Mouse (Mus musculus) kidney, postnatal 0 days (tissue): ENCODE data around the gene G530012D18Rik. TPM values are rescaled to one million over a fixed set of nuclear protein-coding genes. Genes with fewer than 3 reads are reported as not detected.
"Not testable (repeated sequence)": the region's sequence is repeated elsewhere in the genome, so short reads cannot be mapped to it uniquely, and the experiment has no call there.

ENCODE experiments used
- ATAC-seq: fragments of 200-750 bp; cut with Nextera tagmentation; replicated peaks from 2 replicates; pipeline ENCODE4 v1.8.0; 2017; ENCODE audit warnings: low read depth, moderate number of reproducible peaks, moderate TSS enrichment, moderate library complexity; ENCODE audit not compliant: low FRiP score
- DNase-seq: peaks from one replicate; pipeline ENCODE4 v3.0.0-alpha.2; 2016; ENCODE audit warnings: low spot score
- H3K27ac ChIP-seq: fragments of 300-500 bp; sonication (generic); 2 replicates; pipeline ENCODE4 v1.5.1; 2014; ENCODE audit warnings: mild to moderate bottlenecking
- H3K27me3 ChIP-seq: fragments of 300-500 bp; sonication (generic); 2 replicates; pipeline ENCODE4 v1.6.1; 2014; ENCODE audit warnings: low read length, mixed read lengths; ENCODE audit not compliant: insufficient read depth
- H3K36me3 ChIP-seq: fragments of 300-500 bp; sonication (generic); 2 replicates; pipeline ENCODE4 v1.6.1; 2014; ENCODE audit warnings: low read length, mixed read lengths; ENCODE audit not compliant: insufficient read depth
- H3K4me1 ChIP-seq: fragments of 300-500 bp; sonication (generic); replicated peaks from 2 replicates; pipeline ENCODE4 v1.6.1; 2014; ENCODE audit warnings: antibody characterized with exemption, low read length, mixed read lengths; ENCODE audit not compliant: insufficient read depth
- H3K4me2 ChIP-seq: fragments of 300-500 bp; sonication (generic); 2 replicates; pipeline ENCODE4 v1.6.1; 2014; ENCODE audit warnings: mild to moderate bottlenecking, low read length, moderate library complexity, mixed read lengths
- H3K4me3 ChIP-seq: fragments of 300-500 bp; sonication (generic); replicated peaks from 2 replicates; pipeline ENCODE4 v1.5.1; 2014; ENCODE audit warnings: low read depth, low read length
- H3K9ac ChIP-seq: fragments of 300-500 bp; sonication (generic); 2 replicates; pipeline ENCODE4 v1.6.1; 2014; ENCODE audit warnings: low read depth, low read length
- H3K9me3 ChIP-seq: fragments of 300-500 bp; sonication (generic); replicated peaks from 2 replicates; pipeline ENCODE4 v1.6.1; 2016; ENCODE audit warnings: low read length, inconsistent platforms, mixed read lengths
- WGBS: fragments of 180-500 bp; shearing (Covaris S2); extraction: QIAGEN DNeasy Blood & Tissue Kit; methylation state at CpG from one replicate; pipeline ENCODE4 v1.1.7; 2014; 5-methylcytosine and 5-hydroxymethylcytosine counted together
- polyA plus RNA-seq: library from polyadenylated mRNA; unstranded; fragments of >200 nt; fragmentation: Nextera tagmentation; extraction: Ambion mirVana; gene quantifications from 2 replicates; pipeline ENCODE4 v1.2.1, GENCODE M21; 2015

The G530012D18Rik gene
- polyA plus RNA-seq, result not detected in 2 replicates

GRCm38 (mm10) chr1:85575376-85575775 is at the start of gene G530012D18Rik:
Gene G530012D18Rik, plus strand, starts transcription at chr1:85575676.
- not testable (repeated sequence) for DNase-seq, H3K4me3 ChIP-seq, ATAC-seq, H3K4me2 ChIP-seq, H3K27me3 ChIP-seq, H3K27ac ChIP-seq, H3K4me1 ChIP-seq, H3K9ac ChIP-seq, H3K36me3 ChIP-seq, H3K9me3 ChIP-seq
- 56% methylated on average over 2 of the region's 3 CpGs for WGBS

GRCm38 (mm10) chr1:85526401-85526800 is 49.1 kb upstream of the G530012D18Rik start:
- 54% methylated on average over 3 of the region's 3 CpGs for WGBS
- ATAC-seq, DNase-seq: not testable (repeated sequence)

GRCm38 (mm10) chr1:85528451-85529110 is 46.9 kb upstream of the G530012D18Rik start:
- not testable (repeated sequence) for H3K27ac ChIP-seq, H3K4me3 ChIP-seq, H3K36me3 ChIP-seq, H3K9me3 ChIP-seq, H3K27me3 ChIP-seq, DNase-seq, H3K9ac ChIP-seq, ATAC-seq, H3K4me2 ChIP-seq, H3K4me1 ChIP-seq
- WGBS, result 76% methylated on average over 12 of the region's 15 CpGs

More at GRCm38 (mm10) chr1:85526401-85526800, 49.1 kb upstream of the G530012D18Rik start:
- not testable (repeated sequence) for H3K36me3 ChIP-seq, H3K27ac ChIP-seq, H3K27me3 ChIP-seq, H3K4me3 ChIP-seq, H3K9me3 ChIP-seq, H3K4me1 ChIP-seq, H3K9ac ChIP-seq, H3K4me2 ChIP-seq

- H3K27ac ChIP-seq, H3K4me1 ChIP-seq, DNase-seq, ATAC-seq, H3K9ac ChIP-seq, H3K27me3 ChIP-seq, H3K4me3 ChIP-seq, H3K4me2 ChIP-seq, H3K36me3 ChIP-seq, H3K9me3 ChIP-seq: not testable (repeated sequence)
- 88% methylated on average over 3 of the region's 4 CpGs for WGBS
Measured at GRCm38 (mm10) chr1:85543818-85544217, 31.7 kb upstream of the G530012D18Rik start.

- H3K27ac ChIP-seq, H3K9me3 ChIP-seq, H3K4me1 ChIP-seq, ATAC-seq, H3K36me3 ChIP-seq, H3K27me3 ChIP-seq, H3K9ac ChIP-seq, H3K4me3 ChIP-seq, DNase-seq, H3K4me2 ChIP-seq: not testable (repeated sequence)
Measured at GRCm38 (mm10) chr1:85546442-85546841, 29.0 kb upstream of the G530012D18Rik start.

- DNase-seq, H3K4me2 ChIP-seq, ATAC-seq, H3K9ac ChIP-seq, H3K4me3 ChIP-seq, H3K27me3 ChIP-seq, H3K9me3 ChIP-seq, H3K4me1 ChIP-seq, H3K27ac ChIP-seq, H3K36me3 ChIP-seq: not testable (repeated sequence)
- WGBS, result 86% methylated on average over 4 of the region's 4 CpGs
Measured at GRCm38 (mm10) chr1:85555261-85555660, 20.2 kb upstream of the G530012D18Rik start.

GRCm38 (mm10) chr1:85573554-85573953 is 1.9 kb upstream of the G530012D18Rik start:
- ATAC-seq, H3K27ac ChIP-seq, H3K4me3 ChIP-seq, H3K4me2 ChIP-seq, H3K9me3 ChIP-seq, H3K36me3 ChIP-seq, H3K9ac ChIP-seq, H3K4me1 ChIP-seq, H3K27me3 ChIP-seq, DNase-seq: not testable (repeated sequence)
- WGBS, result 72% methylated on average over 4 of the region's 4 CpGs

GRCm38 (mm10) chr1:85578372-85579010 is 3.0 kb downstream of the G530012D18Rik start:
- H3K4me2 ChIP-seq, H3K27ac ChIP-seq, ATAC-seq, H3K27me3 ChIP-seq, H3K4me1 ChIP-seq, DNase-seq, H3K9ac ChIP-seq, H3K36me3 ChIP-seq, H3K4me3 ChIP-seq, H3K9me3 ChIP-seq: not testable (repeated sequence)
- 52% methylated on average over 2 of the region's 3 CpGs for WGBS

GRCm38 (mm10) chr1:85579199-85580147 is 4.0 kb downstream of the G530012D18Rik start:
- not testable (repeated sequence) for H3K4me1 ChIP-seq, H3K4me2 ChIP-seq, H3K27me3 ChIP-seq, H3K36me3 ChIP-seq, H3K9ac ChIP-seq, DNase-seq, H3K27ac ChIP-seq, H3K9me3 ChIP-seq, H3K4me3 ChIP-seq
- peak; percentile 46; the same call in 1 of the 2 replicates for ATAC-seq
- 55% methylated on average over 6 of the region's 7 CpGs for WGBS
